Mouse (Mus musculus) heart, embryonic 11.5 days (tissue): ENCODE results near the gene Tab3. TPM values are rescaled to one million over a fixed set of nuclear protein-coding genes. Genes with fewer than 3 reads are reported as not detected.

Experiments used
- ATAC-seq: fragments of 200-750 bp; cut with Nextera tagmentation; replicated peaks from 2 replicates; pipeline ENCODE4 v1.8.0; 2017; ENCODE audit warnings: moderate library complexity; ENCODE audit not compliant: insufficient number of reproducible peaks, low FRiP score, low TSS enrichment
- H3K27ac ChIP-seq: fragments of 300-500 bp; sonication (generic); 2 replicates; pipeline ENCODE4 v1.5.1; 2014; ENCODE audit warnings: mild to moderate bottlenecking, low read depth, low read length
- H3K27me3 ChIP-seq: fragments of 300-500 bp; sonication (generic); 2 replicates; pipeline ENCODE4 v1.6.1; 2014; ENCODE audit warnings: mild to moderate bottlenecking, low read length, mixed read lengths; ENCODE audit not compliant: control insufficient read depth, insufficient read depth
- H3K36me3 ChIP-seq: fragments of 300-500 bp; sonication (generic); 2 replicates; pipeline ENCODE4 v1.6.1; 2014; ENCODE audit warnings: mild to moderate bottlenecking, low read length, moderate library complexity, mixed read lengths; ENCODE audit not compliant: control insufficient read depth, insufficient read depth
- H3K4me1 ChIP-seq: fragments of 300-500 bp; sonication (generic); 2 replicates; pipeline ENCODE4 v1.6.1; 2014; ENCODE audit warnings: low read length; ENCODE audit not compliant: control insufficient read depth, insufficient read depth
- H3K4me2 ChIP-seq: fragments of 300-500 bp; sonication (generic); 2 replicates; pipeline ENCODE4 v1.6.1; 2014; ENCODE audit warnings: mild to moderate bottlenecking, moderate library complexity
- H3K4me3 ChIP-seq: fragments of 300-500 bp; sonication (generic); 2 replicates; pipeline ENCODE4 v1.5.1; 2014; ENCODE audit warnings: low read depth, low read length
- H3K9ac ChIP-seq: fragments of 300-500 bp; sonication (generic); 2 replicates; pipeline ENCODE4 v1.6.1; 2014; ENCODE audit warnings: mild to moderate bottlenecking, low read depth, low read length, moderate library complexity
- H3K9me3 ChIP-seq: fragments of 300-500 bp; sonication (generic); replicated peaks from 2 replicates; pipeline ENCODE4 v1.6.1; 2016; ENCODE audit warnings: low read length; ENCODE audit not compliant: control insufficient read depth
- WGBS: fragments of 180-500 bp; shearing (Covaris S2); extraction: QIAGEN DNeasy Blood & Tissue Kit; methylation state at CpG from one replicate; pipeline ENCODE4 v1.1.7; 2014; ENCODE audit not compliant: insufficient replicate concordance; 5-methylcytosine and 5-hydroxymethylcytosine counted together
- polyA plus RNA-seq: library from polyadenylated mRNA; unstranded; fragments of >200 nt; fragmentation: Nextera tagmentation; extraction: Ambion mirVana; gene quantifications from 2 replicates; pipeline ENCODE4 v1.2.1, GENCODE M21; 2014

The Tab3 gene
- polyA plus RNA-seq = 4.7 and 4.9 TPM in 2 replicates

- WGBS = 14% methylated on average over 44 of the region's 64 CpGs
- H3K9me3 ChIP-seq = no peaks in the 10 kb centered on the region
- H3K27ac ChIP-seq = 0 out of 2 replicates have a peak within 1 kb of the TSS, but pooled peaks have one; percentile 35
- peak within 1 kb of the TSS; percentile 70 for H3K4me3 ChIP-seq
- no peaks in the 10 kb centered on the region for H3K36me3 ChIP-seq
- peak within 1 kb of the TSS; percentile 86 for H3K9ac ChIP-seq
- H3K4me2 ChIP-seq = peak within 1 kb of the TSS; percentile 63
- H3K4me1 ChIP-seq = no peaks in the 10 kb centered on the region
- H3K27me3 ChIP-seq = no peaks in the 10 kb centered on the region
- peak; percentile 95 for ATAC-seq
Measured at GRCm38 (mm10) chrX:85573532-85574181, at the start of gene Tab3. Tab3 (plus strand) TSS chrX:85574022.

- H3K9ac ChIP-seq = no peak overlapping the region
- H3K4me3 ChIP-seq = no peak overlapping the region
- WGBS = 18% methylated on average over 1 of the region's 1 CpGs
- H3K4me1 ChIP-seq = no peaks in the 10 kb centered on the region
- no peak overlapping the region for H3K27ac ChIP-seq
- no peaks in the 10 kb centered on the region for H3K9me3 ChIP-seq
- no peaks in the 10 kb centered on the region for H3K36me3 ChIP-seq
- ATAC-seq = no peak
- H3K4me2 ChIP-seq = no peak overlapping the region
- H3K27me3 ChIP-seq = no peaks in the 10 kb centered on the region
Measured at GRCm38 (mm10) chrX:85525545-85525944, 48.3 kb upstream of the Tab3 start.

GRCm38 (mm10) chrX:85526263-85527019 is 47.4 kb upstream of the Tab3 start:
- no peak for ATAC-seq
- no peak overlapping the region for H3K27ac ChIP-seq
- no peaks in the 10 kb centered on the region for H3K9me3 ChIP-seq
- no peak overlapping the region for H3K4me2 ChIP-seq
- no peak overlapping the region for H3K9ac ChIP-seq
- no peak overlapping the region for H3K4me3 ChIP-seq
- no peaks in the 10 kb centered on the region for H3K36me3 ChIP-seq
- H3K27me3 ChIP-seq = no peaks in the 10 kb centered on the region
- no peaks in the 10 kb centered on the region for H3K4me1 ChIP-seq
- WGBS = 52% methylated on average over 5 of the region's 5 CpGs

- ATAC-seq = no peak
- no peak overlapping the region for H3K9ac ChIP-seq
- WGBS = 73% methylated on average over 2 of the region's 2 CpGs
- H3K27me3 ChIP-seq = no peaks in the 10 kb centered on the region; the same call in 1 of the 2 replicates
- H3K36me3 ChIP-seq = no peaks in the 10 kb centered on the region
- no peak overlapping the region for H3K27ac ChIP-seq
- H3K4me2 ChIP-seq = no peak overlapping the region
- H3K4me3 ChIP-seq = no peak overlapping the region
- H3K9me3 ChIP-seq = no peaks in the 10 kb centered on the region
- no peaks in the 10 kb centered on the region for H3K4me1 ChIP-seq
Measured at GRCm38 (mm10) chrX:85558931-85559330, 14.9 kb upstream of the Tab3 start.

GRCm38 (mm10) chrX:85566256-85566655 is 7.6 kb upstream of the Tab3 start:
- no peak overlapping the region for H3K27ac ChIP-seq
- no peak overlapping the region for H3K9ac ChIP-seq
- no peaks in the 10 kb centered on the region for H3K4me1 ChIP-seq
- H3K4me2 ChIP-seq = no peak overlapping the region
- H3K27me3 ChIP-seq = no peaks in the 10 kb centered on the region; the same call in 1 of the 2 replicates
- H3K9me3 ChIP-seq = no peaks in the 10 kb centered on the region
- ATAC-seq = no peak
- H3K4me3 ChIP-seq = no peak overlapping the region
- 70% methylated on average over 4 of the region's 4 CpGs for WGBS
- no peaks in the 10 kb centered on the region for H3K36me3 ChIP-seq

- Histone ChIP-seq H3K36me3 (no peaks in the 10 kb centered on the region), H3K9me3 (no peaks in the 10 kb centered on the region), H3K4me2 (peak overlapping the region; percentile 63), H3K4me3 (peak overlapping the region; percentile 70), H3K27ac (0 out of 2 replicates have a peak overlapping the region, but pooled peaks have one; percentile 35), H3K9ac (peak overlapping the region; percentile 86), H3K4me1 (no peaks in the 10 kb centered on the region), H3K27me3 (no peaks in the 10 kb centered on the region)
- 15% methylated on average over 25 of the region's 34 CpGs for WGBS
- ATAC-seq = peak; percentile 57; the same call in 1 of the 2 replicates
Measured at GRCm38 (mm10) chrX:85574182-85574541, 340 bp downstream of the Tab3 start.

GRCm38 (mm10) chrX:85576310-85576709 is 2.5 kb downstream of the Tab3 start:
- H3K27ac ChIP-seq = peak overlapping the region; percentile 15; the same call in 1 of the 2 replicates
- no peaks in the 10 kb centered on the region for H3K4me1 ChIP-seq
- WGBS = 36% methylated on average over 6 of the region's 6 CpGs
- H3K27me3 ChIP-seq = no peaks in the 10 kb centered on the region
- H3K36me3 ChIP-seq = no peaks in the 10 kb centered on the region
- ATAC-seq = no peak
- peak overlapping the region; percentile 41 for H3K4me2 ChIP-seq
- H3K4me3 ChIP-seq = no peak overlapping the region
- H3K9me3 ChIP-seq = no peaks in the 10 kb centered on the region
- no peak overlapping the region for H3K9ac ChIP-seq

GRCm38 (mm10) chrX:85580768-85581167 is 6.9 kb downstream of the Tab3 start:
- no peak overlapping the region for H3K27ac ChIP-seq
- H3K9ac ChIP-seq = no peak overlapping the region
- no peak overlapping the region for H3K4me3 ChIP-seq
- ATAC-seq = no peak
- H3K4me1 ChIP-seq = no peaks in the 10 kb centered on the region
- WGBS = 40% methylated on average over 2 of the region's 2 CpGs
- no peaks in the 10 kb centered on the region for H3K27me3 ChIP-seq
- H3K4me2 ChIP-seq = no peak overlapping the region
- H3K9me3 ChIP-seq = no peaks in the 10 kb centered on the region
- H3K36me3 ChIP-seq = no peaks in the 10 kb centered on the region
